Mouse (Mus musculus) intestine, embryonic 15.5 days (tissue): ENCODE data around the gene Zfp879. TPM values are rescaled to one million over a fixed set of nuclear protein-coding genes. Genes with fewer than 3 reads are reported as not detected.

ENCODE experiments used
- ATAC-seq: fragments of 200-750 bp; cut with Nextera tagmentation; 2 replicates; pipeline ENCODE4 v1.8.0; 2017; ENCODE audit warnings: moderate TSS enrichment, moderate library complexity
- H3K27ac ChIP-seq: fragments of 300-500 bp; sonication (generic); 2 replicates; pipeline ENCODE4 v1.5.1; 2015; ENCODE audit warnings: mild to moderate bottlenecking, inconsistent platforms
- H3K27me3 ChIP-seq: fragments of 300-500 bp; sonication (generic); replicated peaks from 2 replicates; pipeline ENCODE4 v1.6.1; 2015; ENCODE audit warnings: inconsistent platforms
- H3K36me3 ChIP-seq: fragments of 300-500 bp; sonication (generic); 2 replicates; pipeline ENCODE4 v1.6.1; 2015; ENCODE audit warnings: inconsistent platforms
- H3K4me1 ChIP-seq: fragments of 300-500 bp; sonication (generic); replicated peaks from 2 replicates; pipeline ENCODE4 v1.6.1; 2015; ENCODE audit warnings: inconsistent platforms
- H3K4me2 ChIP-seq: fragments of 300-500 bp; sonication (generic); replicated peaks from 2 replicates; pipeline ENCODE4 v1.6.1; 2015; ENCODE audit warnings: mild to moderate bottlenecking, inconsistent platforms
- H3K4me3 ChIP-seq: fragments of 300-500 bp; sonication (generic); replicated peaks from 2 replicates; pipeline ENCODE4 v1.5.1; 2015; ENCODE audit warnings: inconsistent platforms
- H3K9ac ChIP-seq: fragments of 300-500 bp; sonication (generic); 2 replicates; pipeline ENCODE4 v1.6.1; 2015; ENCODE audit warnings: inconsistent platforms
- H3K9me3 ChIP-seq: fragments of 300-500 bp; sonication (generic); 2 replicates; pipeline ENCODE4 v1.6.1; 2016; ENCODE audit warnings: inconsistent platforms
- WGBS: fragments of 180-500 bp; shearing (Covaris S2); methylation state at CpG from one replicate; pipeline ENCODE4 v1.1.7; 2015; 5-methylcytosine and 5-hydroxymethylcytosine counted together
- polyA plus RNA-seq: library from polyadenylated mRNA; unstranded; fragments of >200 nt; fragmentation: Nextera tagmentation; extraction: Ambion mirVana; gene quantifications from 2 replicates; pipeline ENCODE4 v1.2.1, GENCODE M21; 2015

The Zfp879 gene
- polyA plus RNA-seq, result 0.33 and 0.44 TPM in 2 replicates

GRCm38 (mm10) chr11:50841023-50841735, at the start of gene Zfp879:
Zfp879 (minus strand) TSS chr11:50841552.
- peak within 1 kb of the TSS; percentile 87 for H3K27ac ChIP-seq
- no peaks in the 10 kb centered on the region for H3K27me3 ChIP-seq
- peak; percentile 97 for ATAC-seq
- H3K36me3 ChIP-seq, result no peaks in the 10 kb centered on the region
- H3K4me2 ChIP-seq, result peak within 1 kb of the TSS; percentile 74
- peak within 1 kb of the TSS; percentile 35 for H3K4me3 ChIP-seq
- H3K4me1 ChIP-seq, result no peaks in the 10 kb centered on the region; the same call in 1 of the 2 replicates
- H3K9ac ChIP-seq, result peak within 1 kb of the TSS; percentile 52
- 12% methylated on average over 22 of the region's 22 CpGs for WGBS
- H3K9me3 ChIP-seq, result no peaks in the 10 kb centered on the region

DNA sequence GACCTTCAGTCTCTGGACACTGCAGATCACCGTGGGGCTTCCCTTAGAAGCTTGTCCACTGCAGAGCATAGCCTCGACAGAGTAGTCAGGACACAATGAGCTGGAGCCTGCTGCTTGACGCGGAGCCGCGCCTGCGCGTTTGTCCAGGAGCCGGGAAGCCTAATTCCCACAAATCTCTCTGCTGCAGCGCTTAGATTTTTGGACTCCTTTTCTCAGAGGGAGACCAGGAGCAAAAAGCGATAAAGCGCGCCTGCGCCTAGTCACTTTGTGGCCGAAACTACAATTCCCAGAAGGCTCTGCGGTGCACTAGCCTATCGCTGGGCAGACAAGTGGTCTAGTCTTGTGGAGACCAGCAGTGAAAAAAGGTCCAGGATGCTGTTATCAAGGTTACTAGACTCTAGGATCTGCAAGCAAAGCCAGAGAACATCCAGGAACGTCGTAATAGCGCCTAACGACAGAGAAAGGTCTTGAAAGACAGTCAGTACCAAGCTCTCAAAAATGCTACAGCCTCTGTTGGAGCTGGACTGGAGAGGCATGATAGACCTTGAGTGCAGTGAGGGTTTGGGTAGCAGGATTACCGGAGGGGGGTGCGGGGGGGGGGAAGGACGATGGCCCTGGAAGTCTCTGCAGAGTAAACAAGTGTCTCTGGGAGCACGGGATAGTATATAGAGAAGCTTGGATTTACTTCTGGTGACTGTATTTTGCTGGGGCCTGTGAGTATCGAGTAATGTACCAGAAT, 46.2 kb upstream of the Zfp879 start, which contains the start of gene Zfp454:
Zfp454 (minus strand) TSS at position 262 of the 739 bp plus-strand sequence.
- 5% methylated on average over 26 of the region's 26 CpGs for WGBS
- Histone ChIP-seq H3K4me3 (peak within 1 kb of the TSS; percentile 43), H3K9ac (peak within 1 kb of the TSS; percentile 57), H3K27me3 (no peaks in the 10 kb centered on the region), H3K4me1 (peaks cover 5% of the 10 kb centered on the region; the same call in 1 of the 2 replicates), H3K9me3 (no peaks in the 10 kb centered on the region; the same call in 1 of the 2 replicates), H3K36me3 (no peaks in the 10 kb centered on the region), H3K4me2 (peak within 1 kb of the TSS; percentile 76), H3K27ac (peak within 1 kb of the TSS; percentile 42; the same call in 1 of the 2 replicates)
- ATAC-seq, result peak; percentile 97

DNA sequence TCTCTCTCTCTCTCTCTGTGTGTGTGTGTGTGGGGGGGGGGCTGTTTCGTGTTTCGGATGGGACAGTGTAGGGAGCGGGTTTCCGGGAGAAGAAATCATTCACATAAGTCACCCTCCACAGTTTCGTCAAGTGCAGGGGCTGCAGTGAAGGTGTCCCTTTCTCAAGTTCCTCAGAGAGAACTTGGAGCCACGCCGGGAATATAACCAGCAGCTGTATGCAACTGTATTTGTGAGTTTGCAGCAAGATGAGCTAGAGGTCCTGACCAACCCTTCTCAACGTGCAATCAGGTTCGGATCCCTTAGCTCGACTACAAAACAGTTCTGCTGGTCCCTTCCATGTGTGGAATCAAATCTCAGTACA, 45.6 kb upstream of the Zfp879 start:
- 10% methylated on average over 10 of the region's 10 CpGs for WGBS
- Histone ChIP-seq H3K27ac (peak overlapping the region; percentile 42; the same call in 1 of the 2 replicates), H3K9ac (peak overlapping the region; percentile 57), H3K36me3 (no peaks in the 10 kb centered on the region), H3K9me3 (no peaks in the 10 kb centered on the region; the same call in 1 of the 2 replicates), H3K4me3 (peak overlapping the region; percentile 43), H3K27me3 (no peaks in the 10 kb centered on the region), H3K4me1 (peaks cover 5% of the 10 kb centered on the region; the same call in 1 of the 2 replicates), H3K4me2 (peak overlapping the region; percentile 76)
- ATAC-seq, result peak; percentile 37; the same call in 1 of the 2 replicates

DNA sequence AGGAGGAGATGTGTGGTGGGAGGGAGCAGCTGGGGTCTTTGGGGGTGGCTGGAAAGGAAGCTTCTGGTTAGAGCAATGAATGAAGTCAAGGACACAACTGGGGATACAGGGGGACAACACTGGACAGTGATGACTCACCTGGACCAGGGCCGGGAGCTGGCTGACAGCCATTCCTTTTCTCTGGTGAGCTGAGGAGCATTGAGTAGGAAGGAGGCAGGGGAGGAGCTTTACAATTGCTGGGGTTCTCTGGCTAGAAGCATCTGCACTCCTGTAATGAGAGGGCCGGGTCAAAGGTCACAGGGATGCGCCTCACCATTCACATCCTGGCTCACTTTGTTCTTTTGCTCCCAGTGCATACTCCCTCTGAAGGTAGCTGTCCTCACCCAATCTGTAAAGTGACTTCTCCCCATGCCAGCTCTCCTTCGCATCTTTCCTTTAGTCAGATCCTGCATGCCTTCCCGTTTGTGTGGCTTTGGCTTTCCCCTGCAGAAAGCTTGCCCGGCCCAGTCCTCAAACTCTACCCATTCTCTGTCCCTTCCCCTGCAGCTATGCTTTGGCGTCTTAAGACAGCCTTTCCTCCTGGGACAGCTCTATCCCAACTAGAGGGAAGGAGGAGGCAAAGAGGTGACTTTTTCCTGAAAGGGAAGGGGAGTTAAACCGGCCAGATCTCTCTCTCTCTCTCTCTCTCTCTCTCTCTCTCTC, 45.0 kb upstream of the Zfp879 start:
- WGBS, result 41% methylated on average over 8 of the region's 8 CpGs
- peak overlapping the region; percentile 57 for H3K9ac ChIP-seq
- 0 out of 2 replicates have a peak, but pooled peaks have one; percentile 19 for ATAC-seq
- no peaks in the 10 kb centered on the region for H3K36me3 ChIP-seq
- no peaks in the 10 kb centered on the region for H3K27me3 ChIP-seq
- peaks cover 5% of the 10 kb centered on the region; the same call in 1 of the 2 replicates for H3K4me1 ChIP-seq
- peak overlapping the region; percentile 76 for H3K4me2 ChIP-seq
- no peaks in the 10 kb centered on the region for H3K9me3 ChIP-seq
- peak overlapping the region; percentile 43 for H3K4me3 ChIP-seq
- no peak overlapping the region for H3K27ac ChIP-seq

DNA sequence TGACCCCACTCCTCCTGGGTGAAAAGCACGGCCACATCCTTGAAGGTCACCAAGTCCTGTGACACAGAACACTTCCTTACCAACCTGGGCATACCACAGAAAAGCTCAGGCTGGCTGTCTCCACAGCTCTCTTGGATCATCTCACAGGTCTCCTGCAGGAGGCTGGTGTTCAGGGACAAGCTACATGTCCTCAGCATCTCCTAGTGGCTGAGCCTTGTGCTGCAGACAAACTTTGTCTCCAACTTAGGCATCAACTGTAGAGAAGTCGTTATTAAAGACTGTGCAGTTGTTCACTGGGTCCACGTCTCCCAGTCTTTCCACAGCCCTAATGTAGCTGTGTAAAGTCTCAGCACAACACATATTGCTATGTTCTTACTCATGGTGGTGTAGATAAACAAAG, 42.4 kb upstream of the Zfp879 start:
- H3K27me3 ChIP-seq, result no peaks in the 10 kb centered on the region
- no peak for ATAC-seq
- WGBS, result 81% methylated on average over 3 of the region's 3 CpGs

GRCm38 (mm10) chr11:50878641-50879040, 37.3 kb upstream of the Zfp879 start:
- no peak for ATAC-seq

More for the DNA sequence above, 42.4 kb upstream of the Zfp879 start:
- H3K9me3 ChIP-seq, result no peaks in the 10 kb centered on the region
- no peak overlapping the region for H3K9ac ChIP-seq
- no peak overlapping the region for H3K4me3 ChIP-seq
- H3K36me3 ChIP-seq, result peaks cover 1% of the 10 kb centered on the region; the same call in 1 of the 2 replicates
- peaks cover 5% of the 10 kb centered on the region; the same call in 1 of the 2 replicates for H3K4me1 ChIP-seq
- no peak overlapping the region for H3K4me2 ChIP-seq
- no peak overlapping the region for H3K27ac ChIP-seq

GRCm38 (mm10) chr11:50850989-50851601, 9.7 kb upstream of the Zfp879 start:
- H3K9me3 ChIP-seq, result no peaks in the 10 kb centered on the region
- peak; percentile 49; the same call in 1 of the 2 replicates for ATAC-seq
- H3K27me3 ChIP-seq, result peaks cover 59% of the 10 kb centered on the region
- H3K36me3 ChIP-seq, result no peaks in the 10 kb centered on the region
- H3K4me3 ChIP-seq, result peak overlapping the region; percentile 42
- H3K4me2 ChIP-seq, result peak overlapping the region; percentile 90
- H3K27ac ChIP-seq, result no peak overlapping the region
- WGBS, result under 1% methylated on average over 66 of the region's 72 CpGs
- peak overlapping the region; percentile 10; the same call in 1 of the 2 replicates for H3K9ac ChIP-seq
- H3K4me1 ChIP-seq, result peaks cover 12% of the 10 kb centered on the region

More at GRCm38 (mm10) chr11:50878641-50879040, 37.3 kb upstream of the Zfp879 start:
- Histone ChIP-seq H3K9me3 (no peaks in the 10 kb centered on the region), H3K36me3 (peaks cover 10% of the 10 kb centered on the region), H3K4me3 (no peak overlapping the region), H3K9ac (no peak overlapping the region), H3K4me2 (no peak overlapping the region), H3K27ac (no peak overlapping the region), H3K4me1 (no peaks in the 10 kb centered on the region), H3K27me3 (no peaks in the 10 kb centered on the region)
- 90% methylated on average over 3 of the region's 3 CpGs for WGBS

DNA sequence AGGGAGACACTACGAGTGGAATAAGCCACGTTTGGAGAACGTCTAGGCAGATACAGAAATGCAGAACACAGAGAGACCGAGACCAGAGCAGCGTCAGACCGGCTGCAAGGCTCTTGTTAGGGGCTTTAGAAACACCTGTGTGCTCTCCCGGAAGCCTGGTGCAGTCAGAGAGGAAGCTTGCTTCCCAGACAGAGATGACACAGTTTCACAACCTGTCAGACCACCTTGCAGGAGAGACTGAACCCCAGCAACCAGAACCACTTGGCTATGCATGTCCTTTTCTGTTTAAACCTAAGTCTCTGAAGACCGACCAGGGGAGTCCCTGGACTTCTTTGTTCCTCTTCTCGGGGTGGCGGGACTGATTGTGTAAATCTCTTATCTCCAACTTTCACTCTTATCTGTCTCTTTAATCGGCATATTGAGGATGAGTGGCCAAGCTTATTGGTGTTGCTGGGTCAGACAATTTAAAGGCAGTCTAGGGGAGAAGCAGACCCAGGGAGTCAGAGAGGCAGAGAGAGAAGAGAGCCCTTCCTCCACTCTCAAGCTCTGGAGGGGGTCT, 8.9 kb upstream of the Zfp879 start, which contains the start of gene Grm6:
Grm6 (plus strand) TSS at position 509 of the 559 bp plus-strand sequence.
- Histone ChIP-seq H3K9me3 (no peaks in the 10 kb centered on the region), H3K4me3 (peak within 1 kb of the TSS; percentile 42), H3K4me1 (peaks cover 12% of the 10 kb centered on the region), H3K36me3 (no peaks in the 10 kb centered on the region), H3K9ac (peak within 1 kb of the TSS; percentile 10; the same call in 1 of the 2 replicates), H3K27ac (no peak within 1 kb of the TSS), H3K27me3 (peaks cover 59% of the 10 kb centered on the region), H3K4me2 (peak within 1 kb of the TSS; percentile 90)
- WGBS, result under 1% methylated on average over 11 of the region's 11 CpGs
- ATAC-seq, result no peak

GRCm38 (mm10) chr11:50849310-50849709, 8.0 kb upstream of the Zfp879 start:
- H3K9ac ChIP-seq, result no peak overlapping the region
- H3K27ac ChIP-seq, result no peak overlapping the region
- WGBS, result 4% methylated on average over 10 of the region's 10 CpGs
- no peak for ATAC-seq
- H3K9me3 ChIP-seq, result no peaks in the 10 kb centered on the region
- H3K36me3 ChIP-seq, result no peaks in the 10 kb centered on the region
- H3K27me3 ChIP-seq, result peaks cover 59% of the 10 kb centered on the region
- no peak overlapping the region for H3K4me3 ChIP-seq
- peaks cover 12% of the 10 kb centered on the region for H3K4me1 ChIP-seq
- no peak overlapping the region for H3K4me2 ChIP-seq

- H3K4me1 ChIP-seq, result peaks cover 12% of the 10 kb centered on the region
- no peak overlapping the region for H3K9ac ChIP-seq
- ATAC-seq, result no peak
- H3K4me2 ChIP-seq, result no peak overlapping the region
- 41% methylated on average over 3 of the region's 3 CpGs for WGBS
- no peaks in the 10 kb centered on the region for H3K36me3 ChIP-seq
- H3K9me3 ChIP-seq, result no peaks in the 10 kb centered on the region
- no peak overlapping the region for H3K27ac ChIP-seq
- H3K27me3 ChIP-seq, result peaks cover 59% of the 10 kb centered on the region
- no peak overlapping the region for H3K4me3 ChIP-seq
These were observed 7.3 kb upstream of the Zfp879 start for GRCm38 (mm10) chr11:50848520-50849137.

DNA sequence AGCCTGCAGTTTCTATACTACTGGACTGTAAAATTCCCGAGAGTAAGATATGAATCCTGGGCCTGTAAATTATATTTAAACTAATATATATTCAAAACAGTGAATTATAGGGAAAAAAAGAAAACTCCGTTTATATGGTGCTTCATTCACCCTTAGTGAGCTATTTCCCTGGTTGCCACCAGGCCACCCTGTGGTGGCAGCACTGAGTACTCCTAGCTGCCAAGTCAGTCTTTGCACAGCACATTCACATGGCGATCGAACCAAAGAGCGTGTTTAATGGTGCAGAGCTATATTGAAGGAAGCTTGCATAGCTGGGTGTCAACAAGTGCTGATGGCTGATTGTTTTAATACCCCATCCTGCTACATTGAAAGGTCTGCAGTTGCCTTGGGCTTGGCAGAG, 5.7 kb upstream of the Zfp879 start:
- 73% methylated on average over 5 of the region's 5 CpGs for WGBS
- peaks cover 48% of the 10 kb centered on the region for H3K27me3 ChIP-seq
- H3K4me2 ChIP-seq, result no peak overlapping the region

More for the DNA sequence above, 5.7 kb upstream of the Zfp879 start:
- Histone ChIP-seq H3K27ac (no peak overlapping the region), H3K36me3 (no peaks in the 10 kb centered on the region), H3K9me3 (no peaks in the 10 kb centered on the region), H3K9ac (no peak overlapping the region), H3K4me3 (no peak overlapping the region), H3K4me1 (peaks cover 12% of the 10 kb centered on the region)
- ATAC-seq, result no peak
